Mouse (Mus musculus) heart, postnatal 0 days (tissue): ENCODE data around the gene Creb5. TPM values are rescaled to one million over a fixed set of nuclear protein-coding genes. Genes with fewer than 3 reads are reported as not detected.

Experiments
- ATAC-seq: fragments of 200-750 bp; cut with Nextera tagmentation; 2 replicates; pipeline ENCODE4 v1.8.0; 2017; ENCODE audit warnings: low read depth, moderate number of reproducible peaks, moderate library complexity; ENCODE audit not compliant: insufficient read depth
- DNase-seq: peaks from one replicate; pipeline ENCODE4 v3.0.0-alpha.2; 2016; ENCODE audit warnings: low spot score
- H3K27ac ChIP-seq: fragments of 300-500 bp; sonication (generic); 2 replicates; pipeline ENCODE4 v1.5.1; 2014; ENCODE audit warnings: low read depth, mild to moderate bottlenecking
- H3K27me3 ChIP-seq: fragments of 300-500 bp; sonication (generic); 2 replicates; pipeline ENCODE4 v1.6.1; 2014; ENCODE audit warnings: low read length, mixed read lengths; ENCODE audit not compliant: control insufficient read depth, insufficient read depth
- H3K36me3 ChIP-seq: fragments of 300-500 bp; sonication (generic); replicated peaks from 2 replicates; pipeline ENCODE4 v1.6.1; 2014; ENCODE audit warnings: low read length, mixed read lengths; ENCODE audit not compliant: control insufficient read depth, insufficient read depth
- H3K4me1 ChIP-seq: fragments of 300-500 bp; sonication (generic); 2 replicates; pipeline ENCODE4 v1.6.1; 2014; ENCODE audit warnings: antibody characterized with exemption; ENCODE audit not compliant: control insufficient read depth, insufficient read depth
- H3K4me2 ChIP-seq: fragments of 300-500 bp; sonication (generic); 2 replicates; pipeline ENCODE4 v1.6.1; 2014; ENCODE audit warnings: low read depth, mild to moderate bottlenecking, low read length, moderate library complexity
- H3K4me3 ChIP-seq: fragments of 300-500 bp; sonication (generic); 2 replicates; pipeline ENCODE4 v1.5.1; 2014; ENCODE audit warnings: low read depth, low read length
- H3K9ac ChIP-seq: fragments of 300-500 bp; sonication (generic); replicated peaks from 2 replicates; pipeline ENCODE4 v1.6.1; 2014; ENCODE audit warnings: low read depth, low read length, mixed read lengths
- H3K9me3 ChIP-seq: fragments of 300-500 bp; sonication (generic); replicated peaks from 2 replicates; pipeline ENCODE4 v1.6.1; 2016; ENCODE audit warnings: low read length; ENCODE audit not compliant: control insufficient read depth
- CTCF ChIP-seq: IDR thresholded peaks from 2 replicates; pipeline ENCODE4 v1.5.1; 2016; ENCODE audit warnings: antibody characterized with exemption, control low read depth, low read depth
- EP300 ChIP-seq: IDR thresholded peaks from 2 replicates; pipeline ENCODE4 v1.6.1; 2016; ENCODE audit warnings: antibody characterized with exemption, low read depth
- WGBS: fragments of 180-500 bp; shearing (Covaris S2); extraction: QIAGEN DNeasy Blood & Tissue Kit; methylation state at CpG from one replicate; pipeline ENCODE4 v1.1.7; 2014; 5-methylcytosine and 5-hydroxymethylcytosine counted together
- polyA plus RNA-seq: library from polyadenylated mRNA; unstranded; fragments of >200 nt; fragmentation: Nextera tagmentation; extraction: Ambion mirVana; gene quantifications from 2 replicates; pipeline ENCODE4 v1.2.1, GENCODE M21; 2015
- total RNA-seq: library from RNA; depleted of rRNA; stranded (reverse); fragments of >200 nt; gene quantifications from 2 replicates; pipeline ENCODE4 v1.2.3, GENCODE M21; 2014; ENCODE audit warnings: low replicate concordance

Creb5 gene
- total and polyA plus RNA-seq, 2 experiments from 2014 or later: 13.5 to 17.8 TPM

GRCm38 (mm10) chr6:53459995-53460747 lies 173.1 kb downstream of the Creb5 start:
- H3K27ac ChIP-seq: no peak overlapping the region
- H3K27me3 ChIP-seq: no peaks in the 10 kb centered on the region
- no peaks in the 10 kb centered on the region for H3K36me3 ChIP-seq
- 90% methylated on average over 6 of the region's 6 CpGs for WGBS
- H3K4me3 ChIP-seq: no peak overlapping the region
- H3K9ac ChIP-seq: no peak overlapping the region
- TF ChIP-seq EP300: no peak
- no peak for TF ChIP-seq CTCF
- no peak overlapping the region for H3K4me2 ChIP-seq
- H3K4me1 ChIP-seq: no peaks in the 10 kb centered on the region
- DNase-seq: no peak
- no peak for ATAC-seq
- no peaks in the 10 kb centered on the region for H3K9me3 ChIP-seq

- Histone ChIP-seq H3K4me3 (no peak overlapping the region), H3K27ac (no peak overlapping the region)
These were observed 174.0 kb downstream of the Creb5 start for GRCm38 (mm10) chr6:53461056-53461455.

GRCm38 (mm10) chr6:53461775-53462770 lies 175.0 kb downstream of the Creb5 start:
- no peaks in the 10 kb centered on the region for H3K4me1 ChIP-seq
- TF ChIP-seq CTCF (no peak), EP300 (no peak)
- H3K9ac ChIP-seq: no peak overlapping the region
- H3K4me3 ChIP-seq: no peak overlapping the region
- 63% methylated on average over 12 of the region's 12 CpGs for WGBS
- H3K27me3 ChIP-seq: no peaks in the 10 kb centered on the region
- no peaks in the 10 kb centered on the region for H3K9me3 ChIP-seq
- no peak for DNase-seq
- H3K4me2 ChIP-seq: no peak overlapping the region
- no peak for ATAC-seq
- no peak overlapping the region for H3K27ac ChIP-seq
- H3K36me3 ChIP-seq: no peaks in the 10 kb centered on the region

More at GRCm38 (mm10) chr6:53461056-53461455, 174.0 kb downstream of the Creb5 start:
- TF ChIP-seq EP300 (no peak), CTCF (no peak)
- no peak overlapping the region for H3K4me2 ChIP-seq
- H3K27me3 ChIP-seq: no peaks in the 10 kb centered on the region
- no peaks in the 10 kb centered on the region for H3K9me3 ChIP-seq
- H3K36me3 ChIP-seq: no peaks in the 10 kb centered on the region
- H3K4me1 ChIP-seq: no peaks in the 10 kb centered on the region
- WGBS: 85% methylated on average over 6 of the region's 6 CpGs
- no peak overlapping the region for H3K9ac ChIP-seq
- DNase-seq: no peak
- ATAC-seq: no peak

GRCm38 (mm10) chr6:53462802-53463201 lies 175.7 kb downstream of the Creb5 start:
- WGBS: 82% methylated on average over 7 of the region's 7 CpGs
- H3K9ac ChIP-seq: no peak overlapping the region
- ATAC-seq (no peak), DNase-seq (no peak)
- TF ChIP-seq CTCF: no peak
- no peak for TF ChIP-seq EP300
- H3K4me1 ChIP-seq: no peaks in the 10 kb centered on the region
- no peak overlapping the region for H3K27ac ChIP-seq
- no peaks in the 10 kb centered on the region for H3K27me3 ChIP-seq
- no peaks in the 10 kb centered on the region for H3K9me3 ChIP-seq
- H3K36me3 ChIP-seq: no peaks in the 10 kb centered on the region
- H3K4me2 ChIP-seq: no peak overlapping the region
- H3K4me3 ChIP-seq: no peak overlapping the region

GRCm38 (mm10) chr6:53463261-53463813 lies 176.3 kb downstream of the Creb5 start:
- TF ChIP-seq CTCF: no peak
- TF ChIP-seq EP300: no peak
- Histone ChIP-seq H3K4me3 (no peak overlapping the region), H3K36me3 (no peaks in the 10 kb centered on the region), H3K27me3 (no peaks in the 10 kb centered on the region), H3K27ac (no peak overlapping the region), H3K9ac (no peak overlapping the region), H3K9me3 (no peaks in the 10 kb centered on the region), H3K4me1 (no peaks in the 10 kb centered on the region), H3K4me2 (no peak overlapping the region)
- DNase-seq (no peak), ATAC-seq (no peak)
- WGBS: 71% methylated on average over 6 of the region's 6 CpGs
